Mouse (Mus musculus): ENCODE results near the gene Bcat2.
"Not testable (repeated sequence)": the region's sequence is repeated elsewhere in the genome, so short reads cannot be mapped to it uniquely, and the experiment has no call there.

Gene Bcat2

DNA sequence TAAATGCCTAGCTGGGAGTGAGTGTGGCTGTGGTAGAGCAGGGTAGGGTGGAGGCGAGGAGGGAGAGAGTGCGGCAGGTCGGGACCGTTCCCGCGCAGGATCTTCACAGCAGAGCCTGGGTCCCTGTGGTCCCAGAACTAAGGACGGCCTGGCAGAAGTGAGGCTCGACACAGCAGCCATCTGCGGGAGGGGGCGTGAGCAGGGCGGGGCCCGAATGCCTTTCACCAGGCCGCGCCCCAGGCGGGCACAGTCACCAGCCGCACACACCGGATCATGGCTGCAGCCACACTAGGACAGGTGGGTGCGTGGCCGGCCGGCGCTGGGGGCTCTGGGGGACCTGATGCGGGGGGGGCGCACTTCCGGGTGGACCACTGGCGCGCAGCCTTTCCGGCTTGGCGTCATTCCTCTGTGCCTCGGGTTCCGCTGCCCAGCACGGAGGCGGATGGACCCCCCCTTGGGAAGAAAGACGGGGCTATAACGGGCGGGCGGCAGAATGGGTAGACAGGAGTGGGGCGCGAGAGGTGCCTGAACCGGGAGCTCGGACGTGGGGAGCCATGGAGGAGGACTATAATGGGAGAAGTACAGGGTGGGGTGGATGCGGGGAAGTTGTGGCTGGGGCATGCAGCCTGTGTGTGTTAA is at the start of gene Bcat2:
Gene Bcat2 (plus strand): TSS at position 51 of the 639 bp plus-strand sequence.
- peak; percentile 80 for DNase-seq

GRCm38 (mm10) chr7:45520605-45521004 is 49.3 kb upstream of the Bcat2 start:
- peak; percentile 55 for DNase-seq

- peak; percentile 85 for DNase-seq
Observed at GRCm38 (mm10) chr7:45521728-45522184, 48.2 kb upstream of the Bcat2 start.

- no peak for DNase-seq
Observed at GRCm38 (mm10) chr7:45522194-45522752, 47.7 kb upstream of the Bcat2 start.

DNA sequence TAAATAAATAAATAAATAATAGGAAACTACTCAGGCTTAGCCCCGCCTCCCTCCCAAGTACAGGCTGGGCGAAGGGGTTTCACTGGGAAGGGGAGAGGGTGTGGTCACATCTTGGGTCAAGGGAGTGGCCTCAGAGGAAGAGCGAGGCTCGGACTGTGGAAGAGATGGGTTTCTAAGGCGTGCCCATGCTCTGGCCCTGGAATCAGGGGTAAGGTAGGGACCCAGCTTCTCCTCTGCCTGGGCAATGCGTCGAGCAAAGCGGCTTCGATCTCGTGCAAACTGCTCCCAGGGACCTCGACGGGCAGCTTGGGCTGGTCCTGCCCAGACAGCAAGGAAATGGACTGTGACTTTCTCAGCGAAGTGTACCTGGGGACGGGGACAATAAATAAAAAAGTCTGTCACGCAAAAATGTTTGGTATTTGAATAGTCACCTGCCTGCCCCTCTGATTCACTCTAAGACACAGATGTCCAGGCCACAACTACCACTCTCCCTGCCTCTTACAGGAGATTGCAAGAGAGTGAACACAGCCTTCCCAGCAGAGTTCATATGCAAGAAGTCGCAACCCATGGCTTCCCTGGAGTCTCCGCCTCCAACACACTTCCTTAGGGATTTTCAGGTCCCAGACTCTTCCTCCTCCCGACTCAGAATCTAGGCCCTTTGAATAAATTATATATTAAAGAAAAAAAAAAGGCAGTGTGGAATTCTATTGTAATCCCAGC is 46.8 kb upstream of the Bcat2 start:
- DNase-seq = peak; percentile 58

DNA sequence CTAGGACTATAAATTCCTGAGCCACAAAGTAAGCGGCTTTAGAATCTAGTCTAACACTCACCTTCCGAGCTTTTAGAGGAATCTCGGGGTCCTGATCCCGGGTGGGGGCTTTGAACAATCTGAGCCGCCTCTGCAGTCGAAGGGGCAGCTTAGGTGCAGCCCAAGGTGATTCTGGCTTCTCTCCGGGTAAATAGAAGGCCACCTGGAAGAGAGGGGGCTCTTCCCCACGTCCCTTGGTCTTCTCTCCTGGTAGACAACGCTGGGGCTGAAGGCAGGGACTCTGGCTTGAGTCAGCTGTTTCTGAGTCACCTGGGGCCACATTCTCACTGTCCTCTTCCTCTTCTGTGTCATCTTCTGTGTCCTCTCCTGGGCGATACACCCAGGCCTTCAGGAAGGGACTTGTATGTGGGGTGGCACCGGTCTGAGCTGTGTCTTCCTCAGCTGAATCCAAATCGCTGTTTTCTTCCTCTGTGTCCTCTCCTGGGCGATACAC is 46.2 kb upstream of the Bcat2 start:
- no peak for DNase-seq

DNA sequence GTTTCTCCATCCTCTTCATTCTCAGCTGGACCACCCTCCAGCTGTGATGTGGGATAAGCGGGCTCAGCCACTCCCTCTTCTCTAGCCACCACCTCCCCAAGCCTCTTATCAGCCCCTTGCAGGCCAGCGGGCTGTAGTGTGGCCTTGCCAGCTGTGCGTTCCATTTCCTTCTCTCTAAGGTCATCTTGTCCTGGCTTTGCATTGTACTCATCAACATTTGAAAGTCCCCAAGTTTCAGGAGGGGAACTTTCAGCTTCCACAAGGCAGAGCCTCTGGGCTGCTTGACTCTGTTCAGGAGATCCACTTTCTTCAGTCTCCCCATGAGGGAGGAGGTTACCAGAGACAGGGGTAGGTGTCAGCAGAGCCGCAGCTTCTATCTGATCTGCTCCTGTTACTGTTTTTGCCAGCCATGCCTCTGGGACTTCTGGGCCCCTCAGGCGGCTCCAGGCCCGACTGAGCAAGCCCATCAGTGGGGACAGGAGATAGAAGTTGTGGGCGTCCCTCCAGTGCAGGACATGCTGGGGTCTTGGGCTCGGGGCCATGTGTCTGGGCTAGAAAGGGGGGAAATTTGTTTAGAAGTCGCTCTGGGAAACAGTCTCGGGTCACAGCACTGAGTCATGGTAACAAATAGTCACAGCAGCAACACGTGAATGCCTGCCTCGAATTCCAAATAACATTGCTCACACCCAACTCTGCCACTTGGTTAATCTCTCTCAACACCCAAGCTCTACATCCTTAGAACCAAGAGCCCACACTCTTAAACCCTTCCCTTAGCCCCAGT is 44.9 kb upstream of the Bcat2 start:
- peak; percentile 65 for DNase-seq

GRCm38 (mm10) chr7:45525809-45526473 is 44.0 kb upstream of the Bcat2 start, which contains the start of the genes Ppp1r15a and Plekha4:
Gene Ppp1r15a, minus strand, starts transcription at chr7:45526268.
Gene Plekha4, plus strand, starts transcription at chr7:45526330.
- peak; percentile 94 for DNase-seq

GRCm38 (mm10) chr7:45526474-45527120 is 43.4 kb upstream of the Bcat2 start:
- no peak for DNase-seq

- DNase-seq = not testable (repeated sequence)
Observed at GRCm38 (mm10) chr7:45527169-45527568, 42.8 kb upstream of the Bcat2 start.

DNA sequence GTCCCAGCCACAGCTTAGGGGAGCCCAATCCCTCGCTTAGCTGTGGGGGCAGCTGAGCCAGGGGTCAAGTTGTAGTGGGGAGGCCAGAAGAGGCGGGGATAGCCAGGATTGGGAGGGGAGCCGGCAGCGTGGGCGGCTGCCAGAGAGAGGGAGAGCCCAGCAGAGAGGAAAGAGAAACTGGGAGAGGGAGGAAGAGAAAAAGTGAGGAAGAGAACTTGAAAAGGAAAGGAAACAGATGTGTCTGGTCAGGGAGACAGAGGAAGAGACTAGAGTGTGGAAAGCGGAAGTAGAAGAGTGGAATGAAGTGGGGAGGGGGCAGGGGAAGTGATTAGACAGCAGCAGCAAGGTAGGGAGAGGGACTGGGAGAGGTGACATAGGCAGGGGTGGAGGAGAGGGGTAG is 40.5 kb upstream of the Bcat2 start:
- no peak for DNase-seq

GRCm38 (mm10) chr7:45530643-45531042 is 39.3 kb upstream of the Bcat2 start:
- DNase-seq = no peak

DNA sequence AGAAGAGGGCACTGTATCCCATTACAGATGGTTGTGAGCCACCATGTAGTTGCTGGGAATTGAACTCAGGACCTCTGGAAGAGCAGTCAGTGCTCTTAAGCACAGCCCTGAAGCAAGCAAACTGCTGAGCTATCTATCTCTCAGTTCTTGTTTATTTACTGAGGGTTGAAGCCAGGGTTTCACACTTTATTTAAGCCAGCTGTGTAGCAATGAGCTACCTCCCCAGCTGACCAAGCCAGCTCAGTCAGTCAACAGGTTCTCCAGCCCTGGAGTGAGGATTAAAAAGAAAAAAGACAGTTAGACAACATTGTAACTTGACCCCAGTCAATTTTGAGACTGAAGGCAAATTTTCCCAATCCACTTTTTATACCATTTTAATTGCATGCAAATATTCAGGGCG is 34.3 kb upstream of the Bcat2 start:
- no peak for DNase-seq

GRCm38 (mm10) chr7:45537602-45538001 is 32.4 kb upstream of the Bcat2 start:
- DNase-seq = peak; percentile 57

- peak; percentile 73 for DNase-seq
Observed at GRCm38 (mm10) chr7:45538163-45539041, 31.6 kb upstream of the Bcat2 start.

DNA sequence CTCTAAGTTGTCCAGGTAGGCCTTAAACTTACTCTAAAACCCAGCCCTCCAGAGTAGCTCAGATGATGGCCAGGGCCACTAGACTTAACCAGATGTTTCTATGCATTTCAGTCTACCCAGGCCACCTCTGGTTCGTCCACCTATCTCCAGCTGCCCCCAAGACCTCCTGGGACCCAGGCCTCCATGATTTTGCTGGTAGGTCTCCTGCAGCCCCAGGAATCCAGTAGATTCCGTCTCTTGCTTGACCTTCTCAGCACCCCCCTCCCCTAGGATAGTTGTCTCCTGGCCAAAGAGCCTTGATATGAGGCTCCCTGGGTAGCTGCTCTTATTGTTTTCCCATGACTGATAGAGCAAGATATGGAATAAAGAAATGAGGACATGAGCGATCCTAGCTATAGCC is 30.9 kb upstream of the Bcat2 start:
- peak; percentile 53 for DNase-seq

DNA sequence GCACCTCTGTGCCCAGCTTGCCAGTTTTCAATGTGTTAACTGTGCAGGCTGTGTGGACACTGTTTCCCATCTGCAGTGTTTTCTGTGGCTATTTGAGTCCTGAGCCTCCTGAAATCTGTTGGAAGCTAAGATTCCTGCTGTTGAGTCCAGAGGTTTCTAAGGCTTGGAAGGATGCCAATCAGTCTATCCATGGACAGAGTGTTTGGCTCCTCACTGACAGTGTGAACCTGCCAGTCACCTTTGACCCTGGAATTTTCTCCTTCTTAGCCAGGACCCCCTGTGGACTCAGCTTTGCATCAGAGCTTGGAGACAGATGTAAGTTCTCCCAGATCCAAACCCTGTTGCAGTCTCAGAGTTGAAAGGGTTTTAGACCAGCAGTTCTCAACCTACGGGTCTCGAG is 29.7 kb upstream of the Bcat2 start:
- no peak for DNase-seq

GRCm38 (mm10) chr7:45544525-45544924 is 25.4 kb upstream of the Bcat2 start:
- DNase-seq = no peak

GRCm38 (mm10) chr7:45549641-45550436 is 20.1 kb upstream of the Bcat2 start:
- no peak for DNase-seq
